Mouse (Mus musculus): Measurements from ENCODE around the gene Tmsb15b1. TPM values are rescaled to one million over a fixed set of nuclear protein-coding genes. Genes with fewer than 3 reads are reported as not detected.

Tmsb15b1 gene
- total RNA-seq, 2 experiments from 2014 or later = 4.4 to 5.8 TPM

Other genes with a start within 250 kb of the Tmsb15b1 start
- gene Morf4l2, start 233.2 kb downstream of the Tmsb15b1 start, total RNA-seq (2021) = 100 to 1,000 TPM; 280 to 471 TPM
- gene Glra4, start 196.7 kb downstream of the Tmsb15b1 start, total RNA-seq (2021) = under 1 TPM in 1 of 2 experiments, not detected in 1; 0.26 TPM
- gene Plp1, start 154.2 kb downstream of the Tmsb15b1 start, total RNA-seq (2021) = 1 to 10 TPM; 4.4 to 5.1 TPM
- under 1 TPM; 0.23 to 0.36 TPM for gene Rab9b, start 108.1 kb downstream of the Tmsb15b1 start, total RNA-seq (2021)
- gene H2bfm, start 49.5 kb downstream of the Tmsb15b1 start, total RNA-seq (2021) = not detected
- gene Tmsb15b2, start 1.4 kb downstream of the Tmsb15b1 start, total RNA-seq (2021) = 10 to 100 TPM; 17.0 to 19.8 TPM
- gene Tmsb15l, start within 50 bp of the Tmsb15b1 start, total RNA-seq (2021) = 1 to 10 TPM; 1.2 to 2.5 TPM
- gene Zcchc18, start 16.3 kb upstream of the Tmsb15b1 start, total RNA-seq (2021) = 10 to 100 TPM in 1 of 2 experiments, 1 to 10 TPM in 1; 8.9 to 10.0 TPM
- gene Slc25a53, start 61.4 kb upstream of the Tmsb15b1 start, total RNA-seq (2021) = 1 to 10 TPM; 3.7 to 8.4 TPM
- gene Fam199x, start 72.7 kb upstream of the Tmsb15b1 start, total RNA-seq (2021) = 1 to 10 TPM; 5.7 to 7.5 TPM
- not detected for gene Esx1, start 145.2 kb upstream of the Tmsb15b1 start, total RNA-seq (2021)

All from adrenal gland, postnatal 36 days (tissue).